Mouse (Mus musculus): ENCODE results near the gene Dguok.

Gene Dguok

GRCm38 (mm10) chr6:83455328-83456130, 51.2 kb downstream of the Dguok start:
- DNase-seq (ENCODE audit: inconsistent ontology term), result peak; percentile 40

GRCm38 (mm10) chr6:83453706-83454105, 53.1 kb downstream of the Dguok start:
- peak; percentile 5 for DNase-seq (ENCODE audit: inconsistent ontology term)

GRCm38 (mm10) chr6:83450451-83451303, 56.1 kb downstream of the Dguok start:
- DNase-seq (ENCODE audit: inconsistent ontology term), result no peak

GRCm38 (mm10) chr6:83449440-83449839, 57.3 kb downstream of the Dguok start:
- no peak for DNase-seq (ENCODE audit: inconsistent ontology term)

GRCm38 (mm10) chr6:83448911-83449310, 57.9 kb downstream of the Dguok start:
- no peak for DNase-seq (ENCODE audit: inconsistent ontology term)

GRCm38 (mm10) chr6:83447031-83447430, 59.7 kb downstream of the Dguok start:
- DNase-seq (ENCODE audit: inconsistent ontology term), result no peak

GRCm38 (mm10) chr6:83445796-83446195, 61.0 kb downstream of the Dguok start:
- no peak for DNase-seq (ENCODE audit: inconsistent ontology term)

GRCm38 (mm10) chr6:83443441-83444340, 63.1 kb downstream of the Dguok start:
- DNase-seq (ENCODE audit: inconsistent ontology term), result peak; percentile 95

- peak; percentile 72 for DNase-seq (ENCODE audit: inconsistent ontology term)
These were observed 64.1 kb downstream of the Dguok start for GRCm38 (mm10) chr6:83442639-83443038.

- DNase-seq (ENCODE audit: inconsistent ontology term), result peak; percentile 94
These were observed 65.3 kb downstream of the Dguok start for GRCm38 (mm10) chr6:83441259-83442061.

- peak; percentile 84 for DNase-seq (ENCODE audit: inconsistent ontology term)
These were observed 66.1 kb downstream of the Dguok start for GRCm38 (mm10) chr6:83440510-83441258.

- no peak for DNase-seq (ENCODE audit: inconsistent ontology term)
These were observed 66.6 kb downstream of the Dguok start for GRCm38 (mm10) chr6:83440197-83440509.

GRCm38 (mm10) chr6:83439781-83440180, 67.0 kb downstream of the Dguok start:
- DNase-seq (ENCODE audit: inconsistent ontology term), result no peak

- DNase-seq (ENCODE audit: inconsistent ontology term), result peak; percentile 14
These were observed 67.5 kb downstream of the Dguok start for GRCm38 (mm10) chr6:83439119-83439767.

GRCm38 (mm10) chr6:83438584-83438983, 68.2 kb downstream of the Dguok start:
- no peak for DNase-seq (ENCODE audit: inconsistent ontology term)

- no peak for DNase-seq (ENCODE audit: inconsistent ontology term)
These were observed 69.0 kb downstream of the Dguok start for GRCm38 (mm10) chr6:83437802-83438201.

- DNase-seq (ENCODE audit: inconsistent ontology term), result no peak
These were observed 69.5 kb downstream of the Dguok start for GRCm38 (mm10) chr6:83437225-83437624.

GRCm38 (mm10) chr6:83436547-83436946, 70.2 kb downstream of the Dguok start:
- no peak for DNase-seq (ENCODE audit: inconsistent ontology term)

GRCm38 (mm10) chr6:83435174-83435573, 71.6 kb downstream of the Dguok start:
- peak; percentile 93 for DNase-seq (ENCODE audit: inconsistent ontology term)

GRCm38 (mm10) chr6:83433546-83433945, 73.2 kb downstream of the Dguok start:
- no peak for DNase-seq (ENCODE audit: inconsistent ontology term)

Measured in Muller cell, postnatal 12 days (primary cell).